Mouse (Mus musculus) cerebellum, adult 2 months (tissue): ENCODE data around the gene Bloc1s3.

Source experiments
- CTCF ChIP-seq: fragments of 200-500 bp; IDR thresholded peaks from 2 replicates; pipeline ENCODE4 v1.5.1; 2011; ENCODE audit warnings: low read depth, mild to moderate bottlenecking, control low read depth, low read length, moderate library complexity, borderline replicate concordance; ENCODE audit not compliant: insufficient read depth
- POLR2A ChIP-seq: fragments of 200-500 bp; IDR thresholded peaks from 2 replicates; pipeline ENCODE4 v1.6.1; 2011; ENCODE audit warnings: low read length, control low read depth, borderline replicate concordance; ENCODE audit not compliant: insufficient read depth

DNA sequence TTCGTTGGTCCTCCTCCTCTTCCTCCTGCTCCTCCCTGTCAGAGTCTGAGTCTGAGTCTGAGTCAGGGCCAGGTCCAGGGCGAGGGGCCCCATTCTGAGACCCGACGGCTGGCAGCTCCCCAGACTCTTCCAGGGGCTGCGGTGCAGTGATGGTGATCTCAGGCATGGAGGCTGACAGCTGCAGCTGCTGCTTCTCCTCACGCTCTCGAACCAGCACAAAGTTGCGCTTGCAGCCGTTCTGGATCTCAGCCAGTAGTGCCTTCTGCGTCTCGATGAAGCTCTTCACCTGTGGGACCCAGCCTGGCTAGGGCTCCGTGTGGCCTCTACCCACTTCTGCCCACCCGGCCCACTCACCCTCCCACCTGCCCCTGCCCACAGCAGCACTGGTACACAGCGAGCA, 24.1 kb upstream of the Bloc1s3 start:
- TF ChIP-seq POLR2A (no peak), CTCF (no peak)
